ENCODE assay signal across 25 mouse cellular contexts in genomic region chr5:44180450-44180849, GRCm38 (mm10). TPM values are rescaled to one million over a fixed set of nuclear protein-coding genes. Genes with fewer than 3 reads are reported as not detected.
DNase-seq lines count a peak whose midpoint lies in the region; ATAC-seq and TF ChIP-seq lines count a peak whose summit lies in the region.
"Had no signal": no experiment of that assay in that cellular context is flagged by ENCODE, and none has a peak within 500 bp of the region (broad histone marks: within the 10 kb centered on the region; RNA-seq: fewer than 3 reads in every experiment).

No protein-coding gene starts in this region.

- WGBS in heart, embryonic 12.5 days, result 61% methylated on average over 3 of the region's 3 CpGs
- 56% methylated on average over 3 of the region's 3 CpGs for WGBS in lung, embryonic 14.5 days
- 91% methylated on average over 3 of the region's 3 CpGs for WGBS in thymus, adult 2 months

- TF ChIP-seq CTCF in lung, embryonic 14.5 days (IDR thresholded peaks at IDR 0.05; ENCODE audit: low read depth), result no peak
- no peak for TF ChIP-seq CTCF in thymus, adult 2 months (IDR thresholded peaks at IDR 0.05; ENCODE audit: borderline replicate concordance, control insufficient read depth, extremely low read depth, insufficient read depth, low read length, poor library complexity)

- peak; percentile 41; the same call in 1 of the 2 replicates for ATAC-seq in cerebellum, adult (ENCODE audit: insufficient number of reproducible peaks, low FRiP score, low TSS enrichment)
- ATAC-seq in heart, embryonic 12.5 days (ENCODE audit: insufficient number of reproducible peaks, low FRiP score), result peak; percentile 42; the same call in 1 of the 2 replicates
- peak; percentile 27; the same call in 1 of the 2 replicates for ATAC-seq in lung, embryonic 14.5 days (ENCODE audit: insufficient read depth)
- ATAC-seq: activated CD4-positive, CD25-positive, alpha-beta regulatory T cell, adult 4 months; forebrain, embryonic 16.5 days; hindbrain, embryonic 16.5 days; intestine, postnatal 0 days had no signal

- H3K27ac ChIP-seq in heart, embryonic 12.5 days (ENCODE audit: poor library complexity, severe bottlenecking), result no peak overlapping the region
- H3K27ac ChIP-seq in lung, embryonic 14.5 days (ENCODE audit: low read depth), result no peak overlapping the region
- peak overlapping the region; percentile 90 for H3K27ac ChIP-seq in thymus, adult 2 months (ENCODE audit: control insufficient read depth, insufficient read depth, low read length)
- H3K27ac ChIP-seq: forebrain, embryonic 10.5 days; hindbrain, embryonic 10.5 days; kidney, embryonic 15.5 days; liver, embryonic 13.5 days; lung, embryonic 15.5 days; midbrain, embryonic 12.5 days; neural tube, embryonic 15.5 days had no signal

- H3K4me1 ChIP-seq in heart, embryonic 12.5 days (replicated peaks), result 0 out of 2 replicates have a peak, but pooled peaks cover 5% of the 10 kb centered on the region
- H3K4me1 ChIP-seq in lung, embryonic 14.5 days (ENCODE audit: insufficient read depth), result no peaks in the 10 kb centered on the region
- H3K4me1 ChIP-seq in thymus, adult 2 months (replicated peaks; ENCODE audit: control insufficient read depth, insufficient read depth, low read length), result peaks cover 24% of the 10 kb centered on the region
- H3K4me1 ChIP-seq: hindbrain, embryonic 10.5 days; kidney, embryonic 15.5 days; liver, embryonic 13.5 days; midbrain, embryonic 12.5 days; neural tube, embryonic 15.5 days had no signal

- no peak for DNase-seq in cerebellum, adult 11-12 months
- no peak for DNase-seq in heart, adult 11 months
- no peak for DNase-seq in lung, embryonic 14.5 days
- DNase-seq in lung, postnatal 10 days, result no peak
- DNase-seq in thymus, adult 2 months, result no peak
- no peak for DNase-seq in thymus, postnatal 14 days
- DNase-seq: adrenal gland, adult 8-10 months; gastrocnemius, postnatal 10 days; heart, postnatal 10 days; kidney, postnatal 36 days; liver, embryonic 13.5 days; thymus, postnatal 4 days had no signal

- H3K4me3 ChIP-seq in heart, embryonic 12.5 days, result no peak overlapping the region
- H3K4me3 ChIP-seq in lung, embryonic 14.5 days (ENCODE audit: low read depth, low read length), result no peak overlapping the region
- no peak overlapping the region for H3K4me3 ChIP-seq in thymus, adult 2 months (ENCODE audit: control insufficient read depth, insufficient read depth, low read length)
- H3K4me3 ChIP-seq: forebrain, embryonic 10.5 days; hindbrain, embryonic 10.5 days; kidney, embryonic 15.5 days; liver, embryonic 13.5 days; lung, embryonic 15.5 days; midbrain, embryonic 12.5 days; neural tube, embryonic 15.5 days had no signal

- peaks cover 68% of the 10 kb centered on the region for H3K36me3 ChIP-seq in heart, embryonic 12.5 days
- peaks cover 69% of the 10 kb centered on the region for H3K36me3 ChIP-seq in lung, embryonic 14.5 days (ENCODE audit: insufficient read depth)
- peaks cover 66% of the 10 kb centered on the region for H3K36me3 ChIP-seq in thymus, adult 2 months (ENCODE audit: control insufficient read depth, insufficient read depth, low read length)

- no peak overlapping the region for H3K9ac ChIP-seq in heart, embryonic 12.5 days
- no peak overlapping the region for H3K9ac ChIP-seq in lung, embryonic 14.5 days
- H3K9ac ChIP-seq: kidney, embryonic 15.5 days; liver, embryonic 13.5 days; lung, embryonic 15.5 days; midbrain, embryonic 12.5 days; neural tube, embryonic 15.5 days had no signal

- no peaks in the 10 kb centered on the region for H3K9me3 ChIP-seq in heart, embryonic 12.5 days (replicated peaks)
- no peaks in the 10 kb centered on the region for H3K9me3 ChIP-seq in lung, embryonic 14.5 days (ENCODE audit: low read depth, low read length)
- H3K9me3 ChIP-seq: forebrain, embryonic 10.5 days; hindbrain, embryonic 10.5 days; kidney, embryonic 15.5 days; liver, embryonic 13.5 days; lung, embryonic 15.5 days; midbrain, embryonic 12.5 days; neural tube, embryonic 15.5 days had no signal

- H3K27me3 ChIP-seq in heart, embryonic 12.5 days (replicated peaks), result no peaks in the 10 kb centered on the region
- H3K27me3 ChIP-seq in lung, embryonic 14.5 days (ENCODE audit: insufficient read depth, low read length), result no peaks in the 10 kb centered on the region
- no peaks in the 10 kb centered on the region for H3K27me3 ChIP-seq in thymus, adult 2 months (ENCODE audit: control insufficient read depth, insufficient read depth, low read length)
- H3K27me3 ChIP-seq: kidney, embryonic 15.5 days; liver, embryonic 13.5 days; lung, embryonic 15.5 days; midbrain, embryonic 12.5 days; neural tube, embryonic 15.5 days had no signal

- TF ChIP-seq POLR2A in thymus, adult 2 months (IDR thresholded peaks at IDR 0.05; ENCODE audit: control insufficient read depth, extremely low read depth, insufficient read depth, low read length, poor library complexity), result no peak

- H3K4me2 ChIP-seq in heart, embryonic 12.5 days, result no peak overlapping the region
- H3K4me2 ChIP-seq in lung, embryonic 14.5 days, result no peak overlapping the region
- H3K4me2 ChIP-seq: heart, embryonic 11.5 days; kidney, embryonic 15.5 days; liver, embryonic 13.5 days; lung, embryonic 15.5 days; midbrain, embryonic 12.5 days; neural tube, embryonic 15.5 days had no signal

RNA-seq across cellular contexts. Expression of gene Tapt1, which starts 46.0 kb away (rescaled TPM):
- polyA plus RNA-seq in heart, embryonic 12.5 days (2016; fragmentation: Nextera tagmentation; extraction: Ambion mirVana), result 28.3 and 32.6 TPM in 2 replicates
- polyA plus RNA-seq in lung, embryonic 14.5 days (2014; fragmentation: Nextera tagmentation; extraction: Ambion mirVana), result 40.0 and 41.0 TPM in 2 replicates
- 204 and 242 TPM in 2 replicates for polyA plus RNA-seq in thymus, adult 2 months (2012; rRNA removed)
